Mouse (Mus musculus) liver, adult 2 months (tissue): ENCODE data around the gene Epb41l4b.

Source experiments
- CTCF ChIP-seq: fragments of 200-500 bp; IDR thresholded peaks from 2 replicates; pipeline ENCODE4 v1.5.1; 2011; ENCODE audit warnings: low read depth, low read length, control low read depth
- POLR2A ChIP-seq: fragments of 200-500 bp; IDR thresholded peaks from 2 replicates; pipeline ENCODE4 v1.6.1; 2011; ENCODE audit warnings: low read length, control low read depth; ENCODE audit not compliant: insufficient read depth; ENCODE audit errors: extremely low read depth

- TF ChIP-seq CTCF (no peak), POLR2A (no peak)
Measured at GRCm38 (mm10) chr4:57088301-57088700, 54.9 kb downstream of the Epb41l4b start.
